Mouse (Mus musculus): ENCODE data around the gene Tmem41b.

GRCm38 (mm10) chr7:109969542-109969941 lies 17.2 kb downstream of the Tmem41b start:
- TF ChIP-seq GATA1 (IDR thresholded peaks at IDR 0.05; ENCODE audit: borderline replicate concordance, low read length) (no peak), FLI1 (IDR thresholded peaks at IDR 0.05; ENCODE audit: low read length) (no peak)

Data from megakaryocyte, embryonic 14.5 days (primary cell).